Mouse (Mus musculus): ENCODE data around the gene Gm20388.

Gm20388 gene

GRCm38 (mm10) chr8:121116591-121117185 is 1206.0 kb downstream of the Gm20388 start:
- DNase-seq (ENCODE audit: low spot score in 2 of 2), result no peak

GRCm38 (mm10) chr8:121117186-121117651 is 1206.6 kb downstream of the Gm20388 start:
- DNase-seq (ENCODE audit: low spot score in 2 of 2), result no peak

GRCm38 (mm10) chr8:121117906-121118305 is 1207.3 kb downstream of the Gm20388 start:
- no peak for DNase-seq (ENCODE audit: low spot score in 2 of 2)

- DNase-seq (ENCODE audit: low spot score in 2 of 2), result no peak
These were observed 1208.2 kb downstream of the Gm20388 start for GRCm38 (mm10) chr8:121118634-121119420.

- no peak for DNase-seq (ENCODE audit: low spot score in 2 of 2)
These were observed 1209.2 kb downstream of the Gm20388 start for GRCm38 (mm10) chr8:121119635-121120455.

- no peak for DNase-seq (ENCODE audit: low spot score in 2 of 2)
These were observed 1210.1 kb downstream of the Gm20388 start for GRCm38 (mm10) chr8:121120456-121121419.

GRCm38 (mm10) chr8:121121704-121122103 is 1211.1 kb downstream of the Gm20388 start:
- DNase-seq (ENCODE audit: low spot score in 2 of 2), result no peak

- DNase-seq (ENCODE audit: low spot score in 2 of 2), result no peak
These were observed 1211.7 kb downstream of the Gm20388 start for GRCm38 (mm10) chr8:121122368-121122767.

GRCm38 (mm10) chr8:121123113-121123512 is 1212.5 kb downstream of the Gm20388 start:
- no peak for DNase-seq (ENCODE audit: low spot score in 2 of 2)

GRCm38 (mm10) chr8:121124547-121125239 is 1214.1 kb downstream of the Gm20388 start:
- DNase-seq (ENCODE audit: low spot score in 2 of 2), result no peak

GRCm38 (mm10) chr8:121125311-121125876 is 1214.8 kb downstream of the Gm20388 start:
- DNase-seq (ENCODE audit: low spot score in 2 of 2), result peak; percentile 70

- DNase-seq (ENCODE audit: low spot score in 2 of 2), result no peak
These were observed 1215.5 kb downstream of the Gm20388 start for GRCm38 (mm10) chr8:121126191-121126590.

GRCm38 (mm10) chr8:121126694-121127093 is 1216.1 kb downstream of the Gm20388 start:
- DNase-seq (ENCODE audit: low spot score in 2 of 2), result no peak

- no peak for DNase-seq (ENCODE audit: low spot score in 2 of 2)
These were observed 1216.7 kb downstream of the Gm20388 start for GRCm38 (mm10) chr8:121127291-121127701.

- no peak for DNase-seq (ENCODE audit: low spot score in 2 of 2)
These were observed 1217.2 kb downstream of the Gm20388 start, which contains the start of gene Foxl1 for GRCm38 (mm10) chr8:121127756-121128375. TSS of gene Foxl1 (plus strand) at chr8:121127940.

GRCm38 (mm10) chr8:121128531-121129264 is 1218.1 kb downstream of the Gm20388 start:
- DNase-seq (ENCODE audit: low spot score in 2 of 2), result no peak

GRCm38 (mm10) chr8:121129265-121129940 is 1218.8 kb downstream of the Gm20388 start:
- DNase-seq (ENCODE audit: low spot score in 2 of 2), result no peak

GRCm38 (mm10) chr8:121130522-121130921 is 1219.9 kb downstream of the Gm20388 start:
- DNase-seq (ENCODE audit: low spot score in 2 of 2), result no peak

Measured in urinary bladder, adult 18-20 months (tissue).